Mouse (Mus musculus): ENCODE results near the gene Mmp24.
A peak's percentile ranks its signal among the peaks of the same experiment; 100 is the strongest.

The Mmp24 gene

DNA sequence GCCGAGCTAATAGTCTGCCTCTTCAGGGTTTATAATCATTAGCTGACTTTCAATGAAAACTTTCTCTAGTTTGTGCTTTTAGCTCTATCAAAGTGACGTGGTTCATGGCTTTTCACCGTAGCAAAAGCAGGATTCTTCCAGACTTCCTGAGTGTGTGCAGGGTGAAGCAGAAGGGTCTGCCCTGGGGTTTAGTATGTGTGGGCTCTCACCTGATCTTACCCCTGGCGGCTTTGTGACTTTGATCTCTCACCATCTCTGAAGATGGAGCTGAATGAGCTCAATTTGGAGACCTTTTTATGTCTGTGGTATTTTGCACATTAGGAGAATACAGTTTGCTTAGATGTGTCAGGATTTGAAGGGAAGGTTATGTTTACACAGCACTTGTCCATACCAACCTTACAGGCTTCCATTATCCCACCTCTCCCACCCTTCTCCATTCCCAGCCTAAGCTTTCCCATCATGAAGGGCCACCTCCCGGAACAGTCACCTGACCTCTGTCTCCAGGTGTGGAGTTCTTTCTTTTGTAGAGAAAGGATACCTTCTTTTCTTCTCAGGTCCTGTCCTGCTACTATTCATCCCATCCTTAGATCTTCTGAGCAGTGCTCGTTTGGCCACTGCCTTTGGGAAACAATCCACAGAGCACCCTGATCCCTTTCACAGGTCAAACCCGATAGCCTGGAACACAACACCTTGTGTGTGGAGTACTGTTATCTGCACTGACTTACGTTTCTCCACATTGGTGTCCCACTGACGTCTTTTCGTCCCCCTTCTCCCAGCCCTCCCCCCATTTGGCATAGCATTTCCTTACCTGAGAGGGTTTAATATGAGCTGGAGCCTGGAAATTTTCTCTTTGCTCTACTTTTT, 1.9 kb downstream of the Mmp24 start:
- DNase-seq, result no peak

DNA sequence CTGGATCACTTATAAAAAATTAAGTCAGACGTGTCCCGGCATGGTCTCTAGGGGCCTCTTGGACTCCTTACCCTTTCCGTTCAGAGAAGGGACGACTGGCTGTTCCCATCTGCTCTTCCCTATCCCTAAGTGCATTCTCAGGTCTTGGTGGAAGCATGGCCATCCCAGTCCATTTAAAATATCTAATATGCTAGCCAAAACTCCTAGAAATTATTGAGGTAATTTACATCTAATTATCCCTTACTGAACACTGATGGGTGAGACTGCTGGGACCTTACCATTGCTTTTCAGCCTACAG, 2.5 kb downstream of the Mmp24 start:
- no peak for DNase-seq

DNA sequence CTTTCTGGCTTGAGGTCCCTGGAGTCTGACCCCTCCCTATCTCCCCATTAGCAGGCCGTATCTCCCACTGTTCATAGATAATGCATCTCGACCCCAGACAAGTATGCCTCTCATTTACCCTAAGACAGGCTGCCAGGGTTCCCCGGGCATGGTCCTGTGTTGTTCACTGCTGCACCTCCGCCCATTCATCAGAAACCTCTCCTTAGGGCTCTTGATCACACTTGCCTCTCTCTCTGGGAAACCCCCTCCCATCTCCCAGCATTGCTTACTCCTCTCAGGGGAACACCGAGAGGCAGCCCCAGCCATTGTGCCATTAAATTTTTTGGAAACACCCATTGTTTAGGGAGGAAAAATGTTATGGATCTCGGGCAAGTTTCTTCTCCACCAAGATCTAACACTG, 2.9 kb downstream of the Mmp24 start:
- DNase-seq, result no peak

DNA sequence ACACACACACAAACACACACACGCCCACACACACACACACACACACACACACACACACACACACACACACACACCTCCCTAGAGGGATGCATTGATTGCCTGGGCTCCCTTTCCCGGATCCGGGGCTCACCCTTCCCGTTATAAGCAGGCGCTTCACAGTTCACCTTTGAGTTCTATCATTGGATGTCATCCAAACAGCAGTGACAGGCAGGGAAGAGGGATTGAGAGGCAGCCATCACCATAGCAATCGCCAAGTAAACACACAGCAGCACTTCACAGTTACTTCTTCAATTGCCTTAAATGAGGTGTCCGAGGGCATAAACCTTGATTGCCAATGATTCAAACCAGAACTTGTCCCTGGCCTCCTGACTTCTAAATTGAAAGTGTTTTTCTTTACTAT, 3.9 kb downstream of the Mmp24 start:
- no peak for DNase-seq

DNA sequence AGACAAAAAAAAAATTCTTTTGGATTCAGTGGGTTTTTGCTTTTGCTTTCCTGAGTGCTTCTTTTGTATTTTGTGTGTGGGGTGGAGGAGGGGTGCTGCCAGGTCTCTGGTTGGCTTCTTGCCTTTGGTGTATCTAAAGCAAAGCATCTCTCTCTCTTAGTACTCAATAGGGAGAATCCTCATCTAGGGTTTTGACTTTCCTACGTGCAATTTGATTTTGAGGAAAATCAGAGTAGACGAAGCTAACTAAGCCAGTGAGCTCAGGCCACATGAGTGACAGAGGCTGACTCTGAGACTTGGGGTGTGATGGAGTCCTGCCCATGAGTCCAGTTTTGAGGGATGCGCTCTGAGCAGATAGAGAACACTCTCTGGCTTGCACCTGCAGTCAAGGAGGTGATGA, 4.4 kb downstream of the Mmp24 start:
- no peak for DNase-seq

DNA sequence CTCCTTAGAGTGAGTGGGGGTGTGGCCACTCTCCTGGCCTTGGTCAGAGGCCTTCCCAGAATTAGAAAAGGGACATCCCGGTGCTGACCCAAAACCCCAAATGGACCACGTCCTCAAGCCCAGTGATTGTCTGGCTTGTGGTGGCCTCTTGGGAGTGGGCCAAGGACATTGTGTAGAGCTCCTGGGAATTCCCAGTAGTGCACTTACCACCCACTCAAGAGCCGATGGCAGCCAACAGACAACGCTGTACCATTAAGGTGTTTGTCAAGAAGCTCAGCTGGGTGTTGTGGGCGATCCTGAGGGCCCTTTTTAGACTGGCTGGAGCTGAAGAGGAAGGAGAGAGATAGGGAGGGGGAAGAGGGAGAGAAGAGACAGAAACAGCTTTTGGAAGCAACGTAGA, 9.4 kb downstream of the Mmp24 start:
- no peak for DNase-seq

DNA sequence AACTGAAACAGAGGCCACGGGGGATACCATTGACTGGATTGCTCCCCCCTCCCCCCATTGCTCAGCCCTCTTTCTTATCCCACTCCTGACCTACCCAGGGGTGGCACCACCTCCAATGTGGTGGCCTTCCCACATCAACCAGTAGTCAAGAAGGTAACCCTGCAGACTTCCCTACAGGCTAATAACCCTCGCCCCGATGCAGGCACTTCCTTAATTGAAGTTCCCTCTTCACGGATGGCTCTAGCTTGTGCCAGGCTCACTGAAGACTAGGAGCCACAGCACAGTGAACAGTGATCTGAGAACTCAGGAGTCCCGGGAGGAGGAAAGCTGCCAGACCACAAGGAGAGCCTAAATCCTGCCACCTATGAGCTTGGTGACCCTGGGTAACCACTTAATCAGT, 11.8 kb downstream of the Mmp24 start:
- no peak for DNase-seq

DNA sequence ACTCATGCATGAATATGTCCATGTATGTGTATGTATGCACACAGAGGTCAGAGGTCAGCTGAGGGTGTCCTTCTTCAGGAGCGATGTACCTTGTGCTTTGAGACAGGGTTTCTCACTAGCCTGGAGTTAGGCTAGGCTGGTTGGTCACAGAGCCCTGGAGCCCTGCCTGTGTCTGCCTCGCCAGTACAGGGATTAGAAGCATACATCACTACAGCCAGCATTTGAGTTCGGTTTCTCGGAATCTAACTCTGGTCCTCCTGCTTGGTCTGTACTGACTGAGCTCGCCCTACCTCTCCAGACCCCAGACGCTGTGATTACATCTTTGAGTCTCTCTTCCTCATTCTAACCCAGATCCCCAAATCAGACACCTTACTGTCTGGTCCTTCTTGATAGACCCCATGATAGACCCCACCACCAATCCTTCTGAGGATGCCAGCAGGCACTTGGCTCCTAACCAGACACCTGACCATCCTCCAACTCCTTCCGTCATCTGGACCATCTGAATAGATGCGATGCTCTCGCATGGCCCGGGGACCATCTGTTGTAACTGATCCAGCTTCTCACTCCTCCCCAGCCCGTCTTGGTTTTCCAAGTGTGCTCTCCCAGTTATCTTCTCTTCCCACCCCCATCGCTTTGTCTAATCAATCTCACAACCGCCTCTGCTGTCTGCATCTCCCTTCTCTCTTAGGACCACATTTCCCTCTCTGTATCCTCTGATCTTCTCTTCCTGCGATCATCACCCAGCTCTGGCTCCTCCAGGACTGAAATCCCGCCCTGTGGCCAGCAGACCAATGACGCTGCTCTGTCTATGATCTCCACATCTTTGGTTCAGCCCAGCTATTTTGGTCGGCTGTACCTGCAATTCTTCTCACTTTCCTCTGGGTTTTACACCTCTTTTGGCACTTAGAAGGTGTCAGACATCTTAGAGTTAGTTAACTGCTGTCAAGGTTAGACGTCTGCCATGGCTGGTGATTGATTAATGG, 13.1 kb downstream of the Mmp24 start:
- no peak for DNase-seq

DNA sequence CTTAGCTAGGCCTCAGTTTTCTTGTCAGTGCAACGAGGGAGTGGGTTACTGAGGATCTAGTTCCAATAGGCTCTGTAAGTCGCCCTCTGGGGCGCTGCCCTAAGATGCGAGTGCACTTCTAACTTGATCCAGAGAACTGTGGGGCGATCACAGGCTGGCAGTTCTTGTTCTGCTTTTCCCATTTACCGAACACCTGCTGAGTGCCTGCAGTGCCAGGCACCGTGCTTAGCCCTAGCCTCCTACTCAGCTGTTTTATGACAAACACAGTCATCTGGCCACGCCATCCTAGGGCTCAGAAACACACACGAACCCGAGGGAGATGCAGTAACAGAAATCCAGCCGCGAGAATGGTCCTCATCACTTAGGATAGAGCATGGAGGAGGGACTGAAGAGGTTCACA, 17.8 kb downstream of the Mmp24 start:
- no peak for DNase-seq

DNA sequence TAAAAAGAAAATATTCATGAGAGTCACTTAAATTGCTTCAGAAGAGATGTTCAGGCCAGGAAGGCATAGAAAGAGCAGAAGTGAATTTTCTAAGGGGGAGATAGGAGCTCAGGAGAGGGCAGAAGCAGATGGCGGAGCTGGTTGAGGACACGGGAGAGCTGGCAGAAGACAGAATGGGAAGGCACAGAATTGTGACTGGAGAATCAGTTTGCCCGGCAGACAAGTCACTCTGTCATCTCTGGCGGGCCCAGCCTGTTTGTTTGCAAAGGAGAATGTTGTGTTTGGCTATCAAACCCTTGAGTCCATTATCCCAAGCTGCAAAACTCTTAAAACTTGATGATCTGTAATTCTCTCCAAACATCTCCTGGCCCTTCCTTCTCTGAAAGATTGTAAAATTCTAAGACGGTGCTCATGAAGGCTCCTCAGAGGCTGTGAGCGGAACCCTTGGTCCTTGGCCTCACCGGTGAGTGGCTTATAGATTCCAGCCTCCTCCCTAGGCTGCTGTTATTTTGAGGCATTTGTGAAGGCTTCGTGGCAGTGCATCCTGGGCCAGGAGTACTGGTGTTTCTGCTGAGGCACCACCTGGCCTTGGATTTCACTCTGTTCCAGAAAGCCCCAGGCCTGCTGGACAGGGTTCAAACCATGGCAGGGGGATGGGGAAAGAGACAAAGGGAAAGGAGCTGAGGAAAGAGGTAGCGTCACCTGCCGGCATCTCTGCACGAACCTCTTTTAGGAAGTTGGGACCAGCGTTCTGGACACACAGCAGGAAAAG, 19.7 kb downstream of the Mmp24 start:
- no peak for DNase-seq

DNA sequence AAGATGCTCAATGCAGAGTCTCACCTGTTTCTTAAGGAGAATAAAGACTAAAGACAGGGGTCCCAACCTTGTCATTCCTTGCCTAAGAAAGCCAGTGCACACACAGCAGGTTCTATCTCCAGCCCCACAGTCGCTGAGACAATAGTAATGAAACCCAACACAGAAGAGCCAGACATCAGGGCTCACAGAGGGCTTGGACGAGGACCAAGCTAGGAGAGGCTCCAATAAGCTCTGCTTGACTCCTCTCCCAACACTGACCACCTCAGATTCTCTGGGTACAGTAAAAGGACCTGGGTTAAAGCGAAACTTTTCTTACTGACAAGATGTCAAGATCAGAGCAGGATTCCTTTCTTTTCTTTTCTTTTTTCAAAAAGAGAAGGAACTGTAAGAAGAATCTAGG, 23.5 kb downstream of the Mmp24 start:
- DNase-seq, result no peak

DNA sequence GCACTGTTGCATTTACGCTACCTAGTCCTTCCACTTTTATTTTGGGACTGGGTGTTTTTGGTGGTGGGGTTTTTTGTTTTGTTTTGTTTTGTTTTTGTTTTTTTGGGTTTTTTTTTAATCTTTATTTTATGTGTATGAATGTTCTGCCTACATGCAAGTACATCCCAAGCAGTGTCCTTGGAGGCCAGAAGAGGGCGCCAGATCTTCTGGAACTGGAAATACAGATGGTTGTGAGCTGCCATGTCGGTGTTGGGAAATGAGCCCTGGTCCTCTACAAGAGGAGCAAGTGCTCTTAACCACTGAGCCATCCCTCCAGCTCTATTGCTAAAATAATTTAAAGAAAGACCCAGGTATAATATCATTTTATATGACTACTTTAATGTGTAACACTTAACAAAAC, 27.6 kb downstream of the Mmp24 start:
- no peak for DNase-seq

DNA sequence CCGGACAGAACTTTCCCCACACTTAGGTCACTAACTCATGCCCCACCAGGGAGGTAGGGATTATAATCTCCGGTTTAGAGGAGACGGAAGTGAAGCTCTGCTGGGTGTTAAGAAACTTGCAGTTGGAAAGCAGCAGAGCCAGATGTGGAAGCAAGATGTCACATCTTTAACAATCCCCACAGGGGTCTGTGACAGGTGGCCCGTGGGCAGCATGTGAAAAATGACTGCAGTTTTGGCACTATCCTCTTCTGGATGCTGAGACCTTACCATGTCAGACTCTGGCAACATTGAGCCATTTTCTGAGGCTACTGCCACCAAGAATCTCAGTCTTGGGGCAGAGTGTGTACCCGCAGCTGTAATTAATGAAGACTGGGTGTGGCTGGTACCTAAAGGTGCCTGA, 28.9 kb downstream of the Mmp24 start:
- DNase-seq, result no peak

DNA sequence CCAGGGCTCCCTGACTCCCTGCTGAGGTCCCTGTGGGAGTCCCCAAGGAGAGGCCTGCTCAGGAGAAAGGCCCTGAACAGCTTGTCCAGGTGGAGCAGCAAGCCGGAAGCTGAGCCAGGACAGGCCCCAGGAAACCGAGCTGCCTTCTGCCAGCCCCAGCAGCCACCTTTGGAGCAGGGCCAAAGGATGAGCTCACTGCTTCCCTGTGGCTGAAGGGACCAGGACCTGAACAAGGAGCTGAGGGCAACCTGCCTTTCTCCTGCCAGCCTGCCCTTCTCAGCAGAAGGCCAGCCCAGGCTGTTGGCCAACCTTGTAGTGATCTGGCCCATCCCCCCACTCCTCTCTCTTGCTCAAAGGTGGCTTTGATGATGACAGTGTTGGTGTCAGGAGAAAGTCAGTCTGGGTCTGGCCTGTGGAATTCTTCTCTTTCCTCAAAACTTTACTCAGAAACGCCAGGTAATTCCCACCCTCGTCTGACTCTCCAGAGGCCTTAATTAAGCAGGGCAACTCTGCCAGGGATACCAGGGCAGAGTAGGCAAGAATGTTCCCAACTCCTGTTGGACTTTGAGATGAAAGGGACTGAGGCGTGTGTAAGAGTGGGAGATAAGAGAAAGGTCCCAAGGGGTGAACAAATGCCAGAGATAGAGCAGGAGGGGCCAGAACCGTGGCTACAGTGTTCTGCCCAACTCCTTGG, 30.2 kb downstream of the Mmp24 start:
- DNase-seq, result no peak

DNA sequence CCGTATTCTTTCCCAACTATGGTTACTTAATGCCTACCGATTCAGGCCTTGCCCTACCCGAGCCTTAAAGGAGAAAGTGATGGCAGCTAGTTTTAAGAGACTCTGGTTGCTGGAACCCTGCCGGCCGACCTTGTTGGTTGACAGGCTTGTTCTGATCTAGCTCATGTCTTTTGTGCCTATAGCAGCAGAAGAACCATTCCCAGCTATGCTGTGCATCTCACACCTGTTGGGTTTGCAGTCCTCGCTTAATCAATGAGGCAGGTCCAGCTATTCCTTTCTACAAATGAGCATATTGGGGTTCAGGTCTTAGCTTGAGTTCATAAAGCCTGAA, 30.7 kb downstream of the Mmp24 start:
- no peak for DNase-seq

DNA sequence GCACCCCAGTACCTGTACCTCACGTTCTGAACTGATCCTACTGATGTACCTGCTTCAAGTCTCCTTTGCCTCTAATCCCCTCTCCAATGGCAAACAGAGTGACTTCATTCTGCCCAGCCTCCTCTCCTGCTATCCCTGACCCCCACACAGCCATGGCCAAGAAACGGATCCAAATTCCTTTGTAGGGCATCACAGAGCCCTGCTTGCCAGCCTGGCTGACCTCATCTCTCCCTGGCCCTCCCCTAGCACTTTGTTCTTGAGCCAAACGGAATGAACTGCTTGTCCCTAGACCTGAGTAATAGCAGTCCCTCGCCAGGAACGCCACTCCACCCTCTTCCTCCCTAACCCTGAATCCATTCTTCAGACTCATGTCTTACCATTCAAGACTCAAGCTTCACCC, 31.4 kb downstream of the Mmp24 start:
- DNase-seq, result no peak

DNA sequence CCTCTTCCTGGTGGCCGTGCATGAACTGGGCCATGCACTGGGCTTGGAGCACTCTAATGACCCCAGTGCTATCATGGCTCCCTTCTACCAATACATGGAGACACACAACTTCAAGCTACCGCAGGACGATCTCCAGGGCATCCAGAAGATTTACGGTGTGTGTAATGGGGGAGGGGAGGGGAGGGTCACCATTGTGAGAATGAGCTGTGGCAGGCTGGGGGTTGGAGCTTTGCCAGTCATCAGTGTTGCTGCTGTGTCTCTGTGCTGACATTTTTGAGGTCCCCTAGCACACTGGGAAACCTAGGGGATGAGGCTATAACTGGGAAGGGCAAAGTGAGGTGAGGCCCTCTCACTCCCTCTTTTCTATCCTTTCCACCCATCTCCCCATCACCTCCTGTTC, 32.3 kb downstream of the Mmp24 start:
- DNase-seq, result no peak

DNA sequence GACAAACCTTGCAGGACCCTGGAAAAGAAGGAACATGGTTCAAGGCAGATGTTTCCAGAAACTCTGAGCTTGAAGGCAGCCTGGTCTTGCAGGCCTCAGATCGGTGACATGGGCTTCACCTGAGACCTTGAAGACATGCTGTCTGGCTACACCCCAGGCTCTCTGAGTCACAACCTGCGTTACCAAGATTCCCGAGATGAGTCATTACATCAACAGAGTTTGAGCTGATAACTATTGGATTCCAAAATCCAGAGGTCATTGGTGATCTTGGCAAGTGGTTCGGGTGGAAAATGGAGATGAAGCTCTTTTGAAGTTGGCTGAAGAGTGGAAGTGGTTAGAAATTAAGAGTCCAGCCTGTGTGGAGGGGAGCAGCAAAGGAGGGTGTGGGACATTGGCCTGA, 34.5 kb downstream of the Mmp24 start:
- no peak for DNase-seq

DNA sequence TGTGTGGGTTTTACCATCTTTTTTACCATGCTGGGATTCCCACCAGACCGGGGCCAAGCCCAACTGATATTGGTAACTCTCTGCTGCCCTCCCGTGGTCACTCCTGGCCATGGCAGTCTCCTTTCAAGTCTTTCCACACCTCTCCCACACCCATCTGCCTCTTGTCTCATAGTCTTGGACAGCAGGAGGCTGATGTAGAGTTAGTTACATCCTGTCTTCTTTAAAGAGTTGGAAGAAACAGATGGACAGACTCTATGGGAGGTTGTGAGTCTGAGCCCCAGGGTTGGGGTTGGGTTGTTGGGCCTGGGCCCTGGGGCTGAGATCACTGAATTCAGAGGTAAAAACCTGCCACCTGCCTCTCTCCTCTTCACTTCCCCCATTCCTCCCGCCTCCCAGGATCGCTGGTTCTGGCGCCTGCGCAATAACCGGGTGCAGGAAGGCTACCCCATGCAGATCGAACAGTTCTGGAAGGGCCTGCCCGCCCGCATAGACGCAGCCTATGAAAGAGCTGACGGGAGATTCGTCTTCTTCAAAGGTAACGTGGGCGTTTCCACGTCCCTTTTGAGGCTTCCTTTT, 36.8 kb downstream of the Mmp24 start:
- peak; percentile 81 for DNase-seq

DNA sequence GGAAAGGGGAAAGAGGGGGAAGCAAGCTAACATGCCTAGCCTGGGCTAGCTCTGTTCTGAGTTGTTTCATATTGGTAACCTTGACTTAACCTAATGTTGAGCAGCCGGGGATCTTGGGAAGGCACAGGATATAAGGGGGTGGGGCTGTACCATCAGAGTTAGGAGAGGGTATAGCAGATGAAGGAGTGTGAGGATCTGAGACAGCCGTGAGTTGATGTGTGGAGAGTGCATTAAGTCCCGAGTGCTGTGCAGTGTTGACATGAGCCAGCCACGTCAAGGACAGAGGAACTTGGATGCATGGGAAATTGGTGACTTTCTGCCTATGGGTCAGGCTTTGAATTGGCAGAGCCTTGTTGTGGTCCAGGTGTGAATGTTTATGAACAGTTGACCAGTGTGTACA, 37.5 kb downstream of the Mmp24 start:
- DNase-seq, result no peak

DNA sequence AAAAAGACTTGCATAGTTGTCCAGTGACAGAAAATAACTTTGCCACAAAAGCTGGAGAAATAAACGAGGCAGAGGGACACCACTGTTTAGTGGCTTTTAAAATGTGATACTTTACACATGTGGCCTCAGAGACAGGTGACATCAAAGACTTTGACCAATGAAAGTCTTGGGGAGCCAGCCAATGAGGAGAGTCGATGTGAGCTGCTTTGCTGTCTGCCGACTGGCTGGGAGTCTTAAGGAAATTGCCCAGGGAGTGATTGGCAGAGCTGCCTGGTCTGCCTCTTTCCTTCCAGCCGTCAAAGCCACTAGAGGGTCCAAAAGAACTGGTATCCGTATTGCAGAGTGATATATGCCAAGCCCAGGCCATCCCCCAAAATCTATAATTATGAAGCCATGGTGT, 39.7 kb downstream of the Mmp24 start:
- no peak for DNase-seq

DNA sequence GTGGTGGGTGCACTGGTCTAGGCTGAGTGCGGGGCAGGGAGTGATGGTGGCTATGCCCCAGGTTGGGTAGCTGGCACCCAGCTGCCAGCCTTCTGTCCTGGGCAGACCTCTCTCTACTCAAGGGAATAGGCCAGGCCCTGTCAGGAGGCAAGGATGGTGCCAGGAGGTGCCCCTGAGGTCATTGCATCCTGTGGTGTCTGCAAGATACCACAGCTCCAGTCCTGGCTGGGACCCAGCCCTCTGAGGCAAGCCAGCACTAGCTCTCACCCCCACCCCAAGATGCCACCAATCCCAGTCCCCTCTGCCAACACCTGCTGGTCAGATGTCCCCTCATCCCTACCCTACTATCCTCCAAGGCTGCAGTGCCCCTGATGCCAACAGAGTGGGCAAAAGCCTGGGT, 41.0 kb downstream of the Mmp24 start:
- no peak for DNase-seq
